Mouse (Mus musculus): ENCODE results near the gene Lrrc56.
"Not testable (repeated sequence)": the region's sequence is repeated elsewhere in the genome, so short reads cannot be mapped to it uniquely, and the experiment has no call there.

The Lrrc56 gene

DNA sequence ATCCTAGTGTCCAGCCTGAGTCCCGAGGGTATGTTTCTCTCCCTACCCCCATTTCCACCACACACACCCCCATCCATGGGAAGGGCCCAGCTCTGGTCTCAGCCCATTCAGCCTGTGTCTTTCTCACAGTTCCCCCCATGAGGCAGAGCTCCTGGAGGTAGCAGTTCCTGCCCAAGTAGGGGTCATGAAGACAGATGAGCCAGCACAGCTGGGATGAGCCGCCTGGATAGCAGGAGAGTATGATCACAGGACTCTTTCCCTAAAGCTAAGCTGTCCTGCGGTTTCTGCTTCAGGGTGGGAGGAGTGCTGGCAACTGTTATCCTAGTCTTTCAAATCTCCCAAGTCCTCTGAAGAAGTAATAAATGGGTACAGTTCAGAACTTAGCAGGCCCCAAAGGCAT, 24.2 kb downstream of the Lrrc56 start:
- DNase-seq (ENCODE audit: low read depth) = no peak

DNA sequence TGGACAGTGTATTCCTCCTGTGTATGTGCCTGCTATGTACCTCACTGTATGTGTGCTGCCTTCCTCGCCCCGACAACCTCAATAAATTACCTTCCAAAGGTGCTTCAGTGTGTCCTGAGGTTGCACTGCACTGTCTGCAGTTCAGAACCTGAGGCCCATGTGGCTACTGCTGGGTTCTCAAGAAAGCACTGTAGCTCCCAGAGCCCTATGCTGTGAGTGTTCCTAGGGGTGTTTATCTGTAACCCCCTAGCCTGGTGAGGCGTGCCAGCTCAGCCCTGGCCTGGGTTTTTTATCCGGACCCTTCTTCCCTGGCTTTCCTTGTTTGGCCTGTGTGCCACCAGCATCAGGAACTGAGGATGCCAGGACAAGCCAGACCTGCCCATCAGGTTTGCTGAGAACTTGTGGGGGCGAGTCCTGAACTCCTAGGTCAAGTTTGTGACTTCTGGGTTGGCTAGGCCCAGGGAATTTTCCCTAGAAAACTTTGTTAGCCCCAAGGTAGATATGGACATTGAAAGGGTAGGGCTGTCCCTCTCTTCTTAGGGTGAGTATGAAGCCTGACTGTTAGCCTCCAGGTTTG, 24.7 kb downstream of the Lrrc56 start:
- DNase-seq (ENCODE audit: low read depth) = no peak

- DNase-seq (ENCODE audit: low read depth) = no peak
Measured at GRCm38 (mm10) chr7:141219558-141220099, 25.7 kb downstream of the Lrrc56 start.

DNA sequence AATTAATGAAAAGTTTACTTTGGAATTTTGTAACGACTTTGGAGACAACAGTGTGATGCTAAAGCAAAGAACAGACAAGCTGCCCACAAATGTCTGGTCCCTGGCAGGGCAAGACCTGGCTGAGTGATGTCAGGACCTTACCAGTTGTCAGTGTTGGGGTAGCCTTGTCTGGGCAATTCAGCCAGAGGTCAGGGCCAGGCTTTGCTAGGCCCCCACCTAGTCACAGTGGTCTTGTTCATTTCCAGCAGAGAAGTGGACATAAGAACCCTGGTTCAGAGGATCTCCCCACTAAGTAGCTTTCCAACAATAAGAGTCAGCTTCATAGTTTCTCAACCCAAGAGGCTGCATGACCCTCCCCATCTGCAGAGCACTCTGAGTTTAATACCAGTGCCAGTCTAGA, 26.4 kb downstream of the Lrrc56 start:
- DNase-seq (ENCODE audit: low read depth) = no peak

- DNase-seq (ENCODE audit: low read depth) = peak; percentile 99
Measured at GRCm38 (mm10) chr7:141221249-141222125, 27.5 kb downstream of the Lrrc56 start.

DNA sequence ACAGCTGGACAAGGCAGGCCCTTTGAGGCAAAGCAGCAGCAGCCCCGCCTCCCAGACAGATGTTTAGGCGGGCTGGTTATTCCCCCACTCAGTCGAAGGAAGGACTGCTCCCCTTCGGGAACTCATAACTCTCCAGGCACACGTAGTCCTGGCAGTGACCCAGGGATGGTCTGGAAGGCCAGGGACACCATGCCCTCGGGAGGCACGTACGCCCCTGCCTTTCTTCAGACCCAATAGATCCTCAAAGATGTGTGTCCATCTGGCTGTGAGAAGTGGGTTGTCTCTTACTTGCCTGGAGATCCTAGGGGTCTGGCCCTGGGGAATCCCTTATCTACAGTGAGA, 28.1 kb downstream of the Lrrc56 start:
- no peak for DNase-seq (ENCODE audit: low read depth)

- DNase-seq (ENCODE audit: low read depth) = no peak
Measured at GRCm38 (mm10) chr7:141222696-141223215, 28.8 kb downstream of the Lrrc56 start.

- DNase-seq (ENCODE audit: low read depth) = no peak
Measured at GRCm38 (mm10) chr7:141226535-141226934, 32.6 kb downstream of the Lrrc56 start.

GRCm38 (mm10) chr7:141227796-141228195, 33.8 kb downstream of the Lrrc56 start:
- DNase-seq (ENCODE audit: low read depth) = no peak

DNA sequence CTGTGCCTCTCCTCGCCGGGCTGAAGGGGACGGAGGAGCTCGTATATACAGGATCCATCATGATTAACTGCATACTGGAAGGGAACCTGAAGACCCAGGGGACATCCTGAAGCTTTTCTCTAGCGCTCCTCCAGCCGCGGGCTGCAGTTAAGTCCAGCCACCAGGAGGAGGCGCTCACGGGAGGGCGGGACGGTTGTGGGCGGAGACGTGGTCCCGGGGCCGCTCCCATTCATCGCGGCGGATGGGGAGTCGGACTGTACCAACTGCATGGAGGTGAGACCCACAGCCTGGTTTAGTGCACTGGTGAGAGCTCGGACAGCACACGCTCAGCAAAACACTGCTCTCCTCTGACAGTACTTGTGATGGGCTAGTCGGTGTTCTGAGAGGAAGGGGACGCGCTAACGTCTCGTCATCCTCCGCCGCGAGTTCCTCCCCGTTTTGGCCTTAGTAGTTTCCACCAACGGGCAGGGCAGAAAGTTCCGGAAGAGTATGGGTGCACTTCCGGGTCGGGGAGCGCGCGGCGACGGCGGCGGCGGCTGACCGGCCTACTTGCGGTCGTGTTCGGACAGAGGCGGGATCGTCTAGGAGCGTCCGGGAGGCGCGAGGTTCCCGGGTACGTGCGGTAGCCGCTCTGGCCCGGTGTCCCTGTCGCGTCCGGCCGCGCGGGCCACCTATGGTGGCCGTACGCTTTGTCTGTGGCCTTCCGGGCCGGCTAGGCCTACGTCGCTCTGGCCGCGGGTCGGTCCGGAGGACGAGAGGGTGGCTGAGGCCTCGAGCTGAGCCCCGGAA, 34.5 kb downstream of the Lrrc56 start, which contains the start of gene Phrf1:
Gene Phrf1, plus strand, starts transcription at position 506 of the 789 bp plus-strand sequence.
- peak; percentile 75 for DNase-seq (ENCODE audit: low read depth)

DNA sequence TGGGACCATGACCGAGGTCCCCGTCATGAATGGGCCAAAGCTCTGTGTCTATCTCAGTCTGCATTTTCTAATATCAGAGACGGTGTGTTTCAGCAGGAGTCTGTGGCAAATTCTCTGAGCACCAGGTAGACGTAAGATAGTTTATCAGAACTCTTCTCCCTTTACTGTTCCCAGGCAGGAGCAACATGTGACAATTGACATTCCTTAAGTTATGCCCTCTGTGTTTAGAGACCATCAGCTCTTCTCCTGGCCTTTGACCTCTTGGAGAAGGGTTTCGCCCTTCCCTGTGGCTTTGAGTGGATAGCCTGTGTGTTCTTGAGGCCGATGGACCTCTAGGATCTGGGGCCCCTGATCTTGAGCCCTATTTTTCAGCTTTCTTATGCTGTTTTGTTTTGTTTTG, 35.7 kb downstream of the Lrrc56 start:
- DNase-seq (ENCODE audit: low read depth) = no peak

DNA sequence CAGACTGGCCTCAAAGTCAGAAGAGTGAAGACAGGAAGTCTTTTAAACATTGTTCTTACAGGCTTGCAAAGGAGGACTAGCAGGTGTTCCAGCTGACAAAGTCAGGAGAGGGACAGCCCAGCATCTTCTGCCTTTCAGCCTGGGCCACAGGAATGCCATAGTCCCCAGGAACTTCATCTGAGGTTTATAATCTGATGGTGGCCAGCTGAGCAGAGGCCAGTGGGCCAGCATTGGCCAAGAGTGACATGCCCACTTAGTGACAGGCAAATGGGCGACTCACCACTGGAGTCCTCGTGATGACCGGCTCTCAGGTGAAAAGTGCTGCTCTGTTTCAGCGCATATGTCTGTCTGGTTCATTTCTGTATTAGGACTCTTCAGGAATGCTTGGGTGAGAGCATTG, 36.6 kb downstream of the Lrrc56 start:
- DNase-seq (ENCODE audit: low read depth) = no peak

DNA sequence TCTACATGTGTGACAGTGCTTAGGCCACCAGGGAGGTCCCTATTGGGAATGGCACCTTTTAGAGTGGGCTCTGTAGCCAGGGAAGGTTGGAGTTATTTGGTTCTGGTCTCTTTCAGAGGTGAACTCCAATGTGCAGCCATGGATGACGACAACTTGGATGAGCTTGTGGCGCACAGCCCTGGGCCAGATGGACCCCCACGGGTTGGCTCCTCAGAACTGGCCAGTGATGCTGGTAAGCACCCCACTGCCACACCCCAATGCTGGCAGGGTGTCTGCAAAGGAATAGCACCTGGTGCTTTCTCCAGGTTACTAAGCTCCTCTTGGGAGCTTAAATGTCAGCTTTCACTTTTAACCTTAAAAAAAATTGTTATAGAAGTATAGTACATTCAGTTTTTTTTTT, 37.2 kb downstream of the Lrrc56 start:
- no peak for DNase-seq (ENCODE audit: low read depth)

DNA sequence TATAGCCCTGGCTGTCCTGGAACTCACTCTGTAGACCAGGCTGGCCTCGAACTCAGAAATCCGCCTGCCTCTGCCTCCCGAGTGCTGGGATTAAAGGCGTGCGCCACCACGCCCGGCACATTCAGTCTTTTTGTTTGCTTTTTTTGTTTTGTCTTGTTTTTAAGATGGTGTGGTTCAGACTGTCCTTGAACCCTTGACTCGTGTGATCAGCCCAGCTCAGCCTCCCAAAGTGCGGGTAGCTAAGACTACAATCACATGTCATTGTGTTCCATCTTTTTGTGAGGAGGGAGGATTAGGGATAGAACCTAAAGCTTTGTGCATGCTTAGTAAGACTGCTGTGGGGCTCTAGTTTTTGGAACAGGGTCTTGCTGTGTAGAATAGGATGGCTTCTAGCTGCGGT, 37.6 kb downstream of the Lrrc56 start:
- DNase-seq (ENCODE audit: low read depth) = no peak

DNA sequence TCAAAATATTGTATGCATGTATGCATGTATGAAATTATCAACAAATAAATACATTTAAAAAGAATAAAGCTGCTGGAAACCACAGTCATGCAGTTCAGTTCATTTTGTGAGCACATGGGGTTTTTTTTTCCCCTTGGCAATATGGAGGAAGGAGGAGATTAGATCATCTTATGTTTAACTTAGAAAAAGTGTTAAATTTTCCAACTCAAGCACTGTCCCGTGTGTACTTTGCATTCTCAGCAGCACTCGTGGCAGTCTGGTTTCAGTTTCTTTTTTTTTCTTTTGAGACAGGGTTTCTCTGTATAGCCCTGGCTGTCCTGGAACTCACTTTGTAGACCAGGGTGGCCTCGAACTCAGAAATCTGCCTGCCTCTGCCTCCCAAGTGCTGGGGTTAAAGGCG, 56.5 kb downstream of the Lrrc56 start:
- DNase-seq (ENCODE audit: low read depth) = not testable (repeated sequence)

- no peak for DNase-seq (ENCODE audit: low read depth)
Measured at GRCm38 (mm10) chr7:141256159-141256558, 62.2 kb downstream of the Lrrc56 start.
